Mouse (Mus musculus): ENCODE measurements around the gene Ahnak. TPM values are rescaled to one million over a fixed set of nuclear protein-coding genes. Genes with fewer than 3 reads are reported as not detected.

Ahnak gene
- polyA plus RNA-seq, 1 experiment = 11.9 TPM

DNA sequence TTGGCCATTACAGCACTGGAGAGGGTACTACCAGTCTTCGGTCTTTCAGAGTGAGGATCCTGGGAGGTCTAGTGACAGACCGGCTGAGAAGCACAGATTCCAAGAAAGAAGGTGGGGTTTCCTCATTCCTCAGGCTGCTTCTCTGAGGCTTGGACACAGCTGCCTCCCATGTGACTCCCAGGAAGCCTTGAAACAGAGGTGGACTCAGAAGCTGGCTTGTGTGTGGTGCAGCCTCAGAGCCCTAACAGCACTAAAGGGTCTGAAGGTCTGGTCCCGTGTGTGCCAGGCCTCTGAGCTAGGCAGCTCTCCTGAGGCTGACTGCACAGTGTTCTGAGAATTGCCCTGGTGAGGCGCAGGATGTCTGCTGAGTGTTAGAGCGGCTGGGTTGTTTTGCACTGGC, 117.0 kb downstream of the Ahnak start:
- no peak for DNase-seq
- WGBS = 59% methylated on average over 5 of the region's 5 CpGs
- TF ChIP-seq CTCF (conservative IDR thresholded peaks at IDR 0.05; ENCODE audit: insufficient read depth, insufficient read length, low read depth, low read length) = no peak
- no peak for TF ChIP-seq POLR2A (IDR thresholded peaks at IDR 0.05; ENCODE audit: low read depth, low read length)
- no peak overlapping the region for H3K27ac ChIP-seq (ENCODE audit: insufficient read depth, low read depth, low read length)
- H3K4me3 ChIP-seq (ENCODE audit: insufficient read depth, low read depth, low read length) = no peak overlapping the region
- no peaks in the 10 kb centered on the region for H3K27me3 ChIP-seq (replicated peaks; ENCODE audit: control insufficient read depth, insufficient read depth, low read length)
- H3K36me3 ChIP-seq (ENCODE audit: control insufficient read depth, insufficient read depth, low read length) = no peaks in the 10 kb centered on the region
- 0 out of 2 replicates have a peak, but pooled peaks cover 3% of the 10 kb centered on the region for H3K4me1 ChIP-seq (ENCODE audit: control insufficient read depth, insufficient read depth, low read length)

DNA sequence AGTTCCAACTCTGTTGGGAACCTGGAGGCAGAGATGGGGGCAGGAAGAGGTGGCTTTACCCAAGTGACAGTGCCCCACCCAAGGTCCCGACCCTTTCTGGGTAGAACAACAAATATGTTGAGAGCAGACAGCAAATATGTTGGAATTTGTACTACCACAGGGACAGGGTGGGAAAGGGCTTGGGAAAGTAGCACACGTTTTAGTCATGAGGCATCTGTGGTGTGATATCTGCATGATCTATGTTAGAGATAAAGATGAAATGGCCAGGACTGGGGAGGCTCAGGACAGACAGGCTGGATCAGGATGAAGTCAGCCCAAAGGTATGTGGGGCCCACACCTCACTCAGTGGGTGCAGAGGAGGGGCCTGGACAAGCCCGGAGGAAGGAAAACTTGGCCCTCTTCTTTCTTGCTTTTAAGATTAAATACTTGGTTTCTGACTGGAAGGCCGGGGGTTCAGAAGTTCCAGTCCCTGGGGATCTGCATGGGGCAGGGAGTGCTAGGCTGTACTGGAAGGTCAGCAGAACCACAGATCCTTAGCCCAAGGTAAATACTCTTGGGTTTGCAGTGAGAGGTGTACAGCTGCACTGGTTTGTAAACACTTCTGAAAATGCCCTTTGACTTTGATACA, 117.8 kb downstream of the Ahnak start:
- no peak for TF ChIP-seq POLR2A (IDR thresholded peaks at IDR 0.05; ENCODE audit: low read depth, low read length)
- WGBS = 39% methylated on average over 4 of the region's 4 CpGs

DNA sequence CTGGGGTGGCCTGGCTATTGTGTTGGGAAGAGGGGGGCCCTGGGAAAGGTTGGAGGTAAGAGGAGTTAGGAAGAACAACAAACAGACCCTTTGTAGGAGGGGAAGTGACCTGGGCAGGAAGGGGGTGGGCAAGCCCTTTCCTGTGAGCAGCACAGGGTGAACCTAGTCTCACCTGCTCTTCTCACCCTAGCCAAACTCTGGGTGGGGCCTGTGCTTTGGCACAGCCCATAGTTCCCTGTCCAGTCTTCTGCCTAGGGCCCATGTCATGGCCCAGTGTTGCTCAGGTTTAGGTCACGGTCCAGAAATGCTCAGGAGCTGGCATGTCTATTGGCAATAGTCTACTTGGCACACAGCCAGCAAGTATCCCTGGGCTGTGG, 118.3 kb downstream of the Ahnak start:
- no peak for TF ChIP-seq POLR2A (IDR thresholded peaks at IDR 0.05; ENCODE audit: low read depth, low read length)
- no peak for TF ChIP-seq CTCF (conservative IDR thresholded peaks at IDR 0.05; ENCODE audit: insufficient read depth, insufficient read length, low read depth, low read length)
- H3K27me3 ChIP-seq (replicated peaks; ENCODE audit: control insufficient read depth, insufficient read depth, low read length) = no peaks in the 10 kb centered on the region
- no peak overlapping the region for H3K4me3 ChIP-seq (ENCODE audit: insufficient read depth, low read depth, low read length)
- no peak overlapping the region for H3K27ac ChIP-seq (ENCODE audit: insufficient read depth, low read depth, low read length)
- H3K36me3 ChIP-seq (ENCODE audit: control insufficient read depth, insufficient read depth, low read length) = no peaks in the 10 kb centered on the region
- H3K4me1 ChIP-seq (ENCODE audit: control insufficient read depth, insufficient read depth, low read length) = 0 out of 2 replicates have a peak, but pooled peaks cover 3% of the 10 kb centered on the region
- WGBS = 39% methylated on average over 1 of the region's 1 CpGs
- DNase-seq = no peak

More for the DNA sequence above, 117.8 kb downstream of the Ahnak start:
- no peak overlapping the region for H3K4me3 ChIP-seq (ENCODE audit: insufficient read depth, low read depth, low read length)
- H3K27me3 ChIP-seq (replicated peaks; ENCODE audit: control insufficient read depth, insufficient read depth, low read length) = no peaks in the 10 kb centered on the region
- DNase-seq = no peak
- H3K27ac ChIP-seq (ENCODE audit: insufficient read depth, low read depth, low read length) = no peak overlapping the region
- H3K4me1 ChIP-seq (ENCODE audit: control insufficient read depth, insufficient read depth, low read length) = 0 out of 2 replicates have a peak, but pooled peaks cover 3% of the 10 kb centered on the region
- no peaks in the 10 kb centered on the region for H3K36me3 ChIP-seq (ENCODE audit: control insufficient read depth, insufficient read depth, low read length)

DNA sequence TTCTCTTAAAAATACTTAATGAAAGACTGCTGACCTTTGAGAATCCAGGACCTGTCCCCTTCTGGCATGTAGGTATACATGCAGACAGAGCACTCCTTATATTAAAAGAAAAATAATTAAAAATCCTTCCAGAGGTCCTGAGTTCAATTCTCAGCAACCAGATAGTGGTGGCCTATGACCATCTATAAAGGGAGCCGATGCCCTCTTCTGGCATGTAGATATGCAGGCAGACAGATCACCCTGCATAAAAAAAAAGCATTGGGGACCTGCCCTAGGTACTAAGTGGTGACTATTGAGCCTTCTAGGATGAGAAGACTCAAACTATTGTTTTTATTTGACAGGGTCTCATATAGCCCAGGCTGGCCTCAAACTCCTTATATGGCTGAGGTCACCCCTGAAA, 119.5 kb downstream of the Ahnak start:
- no peak overlapping the region for H3K27ac ChIP-seq (ENCODE audit: insufficient read depth, low read depth, low read length)
- no peak for TF ChIP-seq POLR2A (IDR thresholded peaks at IDR 0.05; ENCODE audit: low read depth, low read length)
- no peak; the same call in 1 of the 2 replicates for TF ChIP-seq CTCF (conservative IDR thresholded peaks at IDR 0.05; ENCODE audit: insufficient read depth, insufficient read length, low read depth, low read length)
- DNase-seq = no peak
- H3K4me1 ChIP-seq (ENCODE audit: control insufficient read depth, insufficient read depth, low read length) = 0 out of 2 replicates have a peak, but pooled peaks cover 3% of the 10 kb centered on the region
- H3K4me3 ChIP-seq (ENCODE audit: insufficient read depth, low read depth, low read length) = no peak overlapping the region
- 82% methylated on average over 1 of the region's 1 CpGs for WGBS
- H3K27me3 ChIP-seq (replicated peaks; ENCODE audit: control insufficient read depth, insufficient read depth, low read length) = no peaks in the 10 kb centered on the region
- H3K36me3 ChIP-seq (ENCODE audit: control insufficient read depth, insufficient read depth, low read length) = no peaks in the 10 kb centered on the region

DNA sequence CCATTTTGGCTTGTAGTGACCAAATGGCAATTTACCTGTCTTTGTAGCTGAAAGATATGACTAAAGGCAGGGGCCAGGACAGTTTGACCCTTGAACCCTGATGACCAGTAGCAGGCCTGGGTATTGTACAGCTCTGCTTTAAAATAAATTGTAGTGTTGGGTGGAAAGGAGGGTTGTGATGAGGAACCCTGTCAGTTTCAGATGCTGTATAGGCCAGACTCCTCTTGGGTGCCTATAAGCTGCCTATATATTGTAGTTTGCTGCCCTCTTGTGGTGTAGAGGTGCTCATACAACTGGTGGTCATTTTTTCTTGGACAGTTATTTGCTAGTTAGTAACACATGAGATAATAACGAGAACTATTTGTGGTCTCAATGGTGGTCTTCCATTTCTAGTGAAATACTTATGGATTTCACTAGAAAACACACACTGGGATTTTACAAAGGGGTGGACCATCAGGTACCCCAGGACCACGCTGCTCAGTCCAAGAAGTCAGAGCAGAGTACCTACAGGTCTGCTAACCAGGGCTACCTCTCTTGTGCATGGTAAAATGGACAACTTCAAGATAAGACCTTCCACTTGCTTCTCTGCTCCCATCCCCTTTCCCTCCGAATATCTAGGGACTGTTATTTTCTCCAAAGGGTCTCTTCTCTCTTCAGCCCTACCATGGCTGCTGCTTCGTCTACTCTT, 121.2 kb downstream of the Ahnak start:
- H3K4me3 ChIP-seq (ENCODE audit: insufficient read depth, low read depth, low read length) = no peak overlapping the region
- H3K27me3 ChIP-seq (replicated peaks; ENCODE audit: control insufficient read depth, insufficient read depth, low read length) = no peaks in the 10 kb centered on the region
- H3K36me3 ChIP-seq (ENCODE audit: control insufficient read depth, insufficient read depth, low read length) = no peaks in the 10 kb centered on the region
- DNase-seq = peak; percentile 73
- 0 out of 2 replicates have a peak, but pooled peaks cover 3% of the 10 kb centered on the region for H3K4me1 ChIP-seq (ENCODE audit: control insufficient read depth, insufficient read depth, low read length)
- H3K27ac ChIP-seq (ENCODE audit: insufficient read depth, low read depth, low read length) = no peak overlapping the region
- WGBS = 53% methylated on average over 4 of the region's 4 CpGs
- TF ChIP-seq POLR2A (IDR thresholded peaks at IDR 0.05; ENCODE audit: low read depth, low read length) = no peak
- TF ChIP-seq CTCF (conservative IDR thresholded peaks at IDR 0.05; ENCODE audit: insufficient read depth, insufficient read length, low read depth, low read length) = peak; percentile 42

DNA sequence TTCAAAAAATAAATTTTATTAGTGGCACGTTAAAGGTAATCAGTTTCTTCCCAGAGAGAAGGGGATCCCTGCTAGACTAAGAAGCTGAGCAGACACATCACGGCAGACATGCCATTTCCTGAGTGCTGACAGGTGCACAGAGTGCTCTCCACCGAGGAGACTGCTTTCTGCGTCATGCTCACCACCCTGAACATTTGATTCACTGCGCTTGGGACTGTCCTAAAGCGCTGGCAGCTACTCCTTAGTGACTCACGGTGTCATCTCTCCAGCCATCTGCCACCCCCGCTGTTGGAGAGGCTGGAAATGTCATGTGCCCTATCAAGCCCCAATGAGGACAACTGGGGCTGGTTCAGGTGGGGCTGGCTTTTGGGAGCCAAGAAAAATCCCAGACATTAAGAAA, 123.0 kb downstream of the Ahnak start:
- 68% methylated on average over 8 of the region's 8 CpGs for WGBS
- Histone ChIP-seq H3K36me3 (ENCODE audit: control insufficient read depth, insufficient read depth, low read length) (no peaks in the 10 kb centered on the region), H3K4me3 (ENCODE audit: insufficient read depth, low read depth, low read length) (no peak overlapping the region), H3K4me1 (ENCODE audit: control insufficient read depth, insufficient read depth, low read length) (no peaks in the 10 kb centered on the region), H3K27ac (ENCODE audit: insufficient read depth, low read depth, low read length) (no peak overlapping the region), H3K27me3 (replicated peaks; ENCODE audit: control insufficient read depth, insufficient read depth, low read length) (no peaks in the 10 kb centered on the region)
- no peak for DNase-seq
- TF ChIP-seq CTCF (conservative IDR thresholded peaks at IDR 0.05; ENCODE audit: insufficient read depth, insufficient read length, low read depth, low read length) = no peak
- TF ChIP-seq POLR2A (IDR thresholded peaks at IDR 0.05; ENCODE audit: low read depth, low read length) = no peak

DNA sequence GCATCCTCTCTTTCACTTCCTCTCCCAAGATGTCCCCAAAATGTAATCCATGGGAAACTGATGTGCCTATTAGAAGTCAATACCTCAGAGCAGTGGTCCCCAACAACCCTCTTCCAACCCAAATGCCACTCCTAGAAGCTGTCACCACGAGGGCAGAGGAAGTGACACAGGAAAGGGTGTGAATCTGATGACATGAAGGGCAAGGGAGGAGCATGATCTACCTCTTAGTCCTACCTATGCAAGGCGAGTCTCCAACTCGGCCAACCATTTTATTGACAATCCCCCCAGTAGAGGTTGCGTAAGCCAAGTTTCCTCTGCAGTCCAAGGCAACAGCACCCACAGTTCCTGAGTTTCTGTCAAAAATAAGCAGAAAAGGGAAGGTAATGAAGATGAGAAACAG, 127.2 kb downstream of the Ahnak start:
- Histone ChIP-seq H3K36me3 (ENCODE audit: control insufficient read depth, insufficient read depth, low read length) (no peaks in the 10 kb centered on the region), H3K27me3 (replicated peaks; ENCODE audit: control insufficient read depth, insufficient read depth, low read length) (no peaks in the 10 kb centered on the region), H3K27ac (ENCODE audit: insufficient read depth, low read depth, low read length) (no peak overlapping the region), H3K4me1 (ENCODE audit: control insufficient read depth, insufficient read depth, low read length) (no peaks in the 10 kb centered on the region), H3K4me3 (ENCODE audit: insufficient read depth, low read depth, low read length) (no peak overlapping the region)
- 73% methylated on average over 4 of the region's 4 CpGs for WGBS
- no peak for DNase-seq
- no peak for TF ChIP-seq CTCF (conservative IDR thresholded peaks at IDR 0.05; ENCODE audit: insufficient read depth, insufficient read length, low read depth, low read length)
- no peak for TF ChIP-seq POLR2A (IDR thresholded peaks at IDR 0.05; ENCODE audit: low read depth, low read length)
